ENCODE assay signal across 18 mouse cellular contexts in the genomic region with DNA sequence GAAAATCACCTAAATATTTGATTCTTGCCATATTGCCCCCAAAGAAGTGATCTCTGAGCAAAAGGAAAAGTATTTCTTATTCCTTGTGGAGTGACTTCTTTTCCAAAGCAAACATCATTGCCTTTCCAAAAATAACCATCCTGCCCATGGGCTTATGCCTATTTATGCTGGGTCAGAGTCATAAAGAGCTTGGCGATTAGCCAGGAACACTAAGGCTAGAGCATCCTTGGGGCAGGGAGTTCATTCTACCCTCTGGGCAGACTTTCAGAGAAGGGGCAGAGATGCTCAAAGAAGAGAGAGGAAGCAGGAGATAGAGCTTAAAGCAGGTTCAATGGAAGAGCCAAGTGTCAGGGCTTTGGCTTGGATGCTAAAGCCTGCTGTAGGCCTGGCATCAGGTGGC.
"Had no signal": no experiment of that assay in that cellular context is flagged by ENCODE, and none has a peak within 500 bp of the region (broad histone marks: within the 10 kb centered on the region; RNA-seq: fewer than 3 reads in every experiment).

No protein-coding gene starts in this region.

- H3K36me3 ChIP-seq: midbrain, embryonic 13.5 days; midbrain, embryonic 15.5 days; neural tube, embryonic 13.5 days; neural tube, embryonic 15.5 days had no signal

- ATAC-seq: liver, postnatal 0 days; midbrain, embryonic 13.5 days; midbrain, embryonic 15.5 days had no signal

- H3K9me3 ChIP-seq: megakaryocyte, embryonic 14.5 days; midbrain, embryonic 13.5 days; midbrain, embryonic 15.5 days; neural tube, embryonic 13.5 days; neural tube, embryonic 15.5 days had no signal

- H3K9ac ChIP-seq: liver, postnatal 0 days; midbrain, embryonic 13.5 days; midbrain, embryonic 15.5 days; neural tube, embryonic 13.5 days; neural tube, embryonic 15.5 days had no signal

- H3K27me3 ChIP-seq: megakaryocyte, embryonic 14.5 days; midbrain, embryonic 13.5 days; midbrain, embryonic 15.5 days; neural tube, embryonic 13.5 days; neural tube, embryonic 15.5 days had no signal

- H3K27ac ChIP-seq: macrophage; midbrain, embryonic 13.5 days; midbrain, embryonic 15.5 days; neural tube, embryonic 13.5 days; neural tube, embryonic 15.5 days had no signal

- H3K4me2 ChIP-seq: midbrain, embryonic 11.5 days; midbrain, embryonic 13.5 days; midbrain, embryonic 15.5 days; neural tube, embryonic 13.5 days; neural tube, embryonic 15.5 days had no signal

- DNase-seq: liver, postnatal 0 days; lung, adult 2 months; lung, postnatal 10 days; retina, postnatal 1 day; right cerebral cortex, adult 18-20 months; right cerebral cortex, postnatal 25 days; right cerebral cortex, postnatal 4 days; spleen, adult 18-20 months; thymus, adult 18-20 months; thymus, postnatal 25 days; thymus, postnatal 4 days had no signal

- H3K4me3 ChIP-seq: megakaryocyte, embryonic 14.5 days; midbrain, embryonic 13.5 days; midbrain, embryonic 15.5 days; neural tube, embryonic 13.5 days; neural tube, embryonic 15.5 days had no signal

- H3K4me1 ChIP-seq: midbrain, embryonic 13.5 days; midbrain, embryonic 15.5 days; neural tube, embryonic 13.5 days; neural tube, embryonic 15.5 days had no signal
